Mouse (Mus musculus) lung, embryonic 16.5 days (tissue): ENCODE measurements around the gene 2210011C24Rik. TPM values are rescaled to one million over a fixed set of nuclear protein-coding genes. Genes with fewer than 3 reads are reported as not detected.

Experiments used
- ATAC-seq: fragments of 200-750 bp; cut with Nextera tagmentation; 2 replicates; pipeline ENCODE4 v1.8.0; 2017; ENCODE audit warnings: low read depth, mild to moderate bottlenecking, moderate library complexity
- H3K27ac ChIP-seq: fragments of 300-500 bp; sonication (generic); 2 replicates; pipeline ENCODE4 v1.5.1; 2014; ENCODE audit warnings: mild to moderate bottlenecking, control low read depth, low read length
- H3K27me3 ChIP-seq: fragments of 300-500 bp; sonication (generic); 2 replicates; pipeline ENCODE4 v1.6.1; 2014; ENCODE audit warnings: low read depth, low read length, mixed read lengths; ENCODE audit not compliant: control insufficient read depth, insufficient read depth
- H3K36me3 ChIP-seq: fragments of 300-500 bp; sonication (generic); 2 replicates; pipeline ENCODE4 v1.6.1; 2014; ENCODE audit warnings: low read length; ENCODE audit not compliant: control insufficient read depth, insufficient read depth
- H3K4me1 ChIP-seq: fragments of 300-500 bp; sonication (generic); replicated peaks from 2 replicates; pipeline ENCODE4 v1.6.1; 2014; ENCODE audit warnings: low read length, mixed read lengths; ENCODE audit not compliant: control insufficient read depth, insufficient read depth
- H3K4me2 ChIP-seq: fragments of 300-500 bp; sonication (generic); 2 replicates; pipeline ENCODE4 v1.6.1; 2014; ENCODE audit warnings: low read depth, low read length, control low read depth
- H3K4me3 ChIP-seq: fragments of 300-500 bp; sonication (generic); 2 replicates; pipeline ENCODE4 v1.5.1; 2014; ENCODE audit warnings: mild to moderate bottlenecking, low read length, control low read depth
- H3K9ac ChIP-seq: fragments of 300-500 bp; sonication (generic); 2 replicates; pipeline ENCODE4 v1.6.1; 2014; ENCODE audit warnings: low read length, control low read depth
- H3K9me3 ChIP-seq: fragments of 300-500 bp; sonication (generic); 2 replicates; pipeline ENCODE4 v1.6.1; 2016; ENCODE audit warnings: low read length; ENCODE audit not compliant: control insufficient read depth
- WGBS: fragments of 180-500 bp; shearing (Covaris S2); extraction: QIAGEN DNeasy Blood & Tissue Kit; methylation state at CpG from one replicate; pipeline ENCODE4 v1.1.7; 2014; 5-methylcytosine and 5-hydroxymethylcytosine counted together
- microRNA counts: library from miRNA; unstranded; fragments of <30 nt; microRNA quantifications from one replicate; lab custom pipeline; 2016
- microRNA-seq: library from miRNA; unstranded; fragments of <30 nt; microRNA quantifications from one replicate; pipeline ENCODE4, GENCODE M21; 2016
- polyA plus RNA-seq: library from polyadenylated mRNA; unstranded; fragments of >200 nt; fragmentation: Nextera tagmentation; extraction: Ambion mirVana; gene quantifications from 2 replicates; pipeline ENCODE4 v1.2.1, GENCODE M21; 2015

The 2210011C24Rik gene
- polyA plus RNA-seq, 1 experiment from 2014 or later = 4.4 TPM

GRCm38 (mm10) chr8:83964015-83964765 lies 47.8 kb downstream of the 2210011C24Rik start:
- H3K36me3 ChIP-seq = peaks cover 16% of the 10 kb centered on the region
- no peak overlapping the region for H3K9ac ChIP-seq
- H3K4me1 ChIP-seq = no peaks in the 10 kb centered on the region
- peak; percentile 68 for ATAC-seq
- H3K27me3 ChIP-seq = no peaks in the 10 kb centered on the region
- 75% methylated on average over 5 of the region's 5 CpGs for WGBS
- no peak overlapping the region for H3K27ac ChIP-seq
- no peak overlapping the region for H3K4me3 ChIP-seq
- no peaks in the 10 kb centered on the region for H3K9me3 ChIP-seq
- H3K4me2 ChIP-seq = no peak overlapping the region

MicroRNA genes within 50 kb of the gene (microRNA counts, 519-probe panel; counts per million panel counts)
- not detected for microRNA mmu-miR-1199 (lab: Ali Mortazavi, UCI)

Small RNAs within 50 kb of the gene (microRNA-seq; reads per million reads assigned to microRNA genes)
- not detected for gene Mir1199
- 3.2 reads per million, percentile 10 among the genes with 10 or more reads in this experiment for gene Mir8111

Other genes with a start within 250 kb of the 2210011C24Rik start
- gene Adgrl1, start 112.1 kb downstream of the 2210011C24Rik start, polyA plus RNA-seq = 14.8 and 16.1 TPM in 2 replicates
- 0.69 and 1.1 TPM in 2 replicates for gene Gm10644, start 57.0 kb downstream of the 2210011C24Rik start, polyA plus RNA-seq
- 76.7 and 82.8 TPM in 2 replicates for gene Asf1b, start 56.7 kb downstream of the 2210011C24Rik start, polyA plus RNA-seq
- 103 and 133 TPM in 2 replicates for gene Prkaca, start 39.2 kb downstream of the 2210011C24Rik start, polyA plus RNA-seq
- gene Samd1, start 14.5 kb downstream of the 2210011C24Rik start, polyA plus RNA-seq = 8.4 and 11.0 TPM in 2 replicates
- 0.55 and 1.1 TPM in 2 replicates for gene 1700067K01Rik, start 10.7 kb downstream of the 2210011C24Rik start, polyA plus RNA-seq
- 6.5 and 7.4 TPM in 2 replicates for gene Palm3, start 9.3 kb upstream of the 2210011C24Rik start, polyA plus RNA-seq
- 1.6 and 2.0 TPM in 2 replicates for gene Il27ra, start 30.4 kb upstream of the 2210011C24Rik start, polyA plus RNA-seq
- gene Rln3, start 32.8 kb upstream of the 2210011C24Rik start, polyA plus RNA-seq = not detected in 2 replicates
- gene Gm10643, start 53.0 kb upstream of the 2210011C24Rik start, polyA plus RNA-seq = 1.2 and 1.4 TPM in 2 replicates
- gene Rfx1, start 54.7 kb upstream of the 2210011C24Rik start, polyA plus RNA-seq = 8.6 and 8.8 TPM in 2 replicates
- gene Dcaf15, start 92.6 kb upstream of the 2210011C24Rik start, polyA plus RNA-seq = 6.9 and 8.5 TPM in 2 replicates
- 0.34 and 0.41 TPM in 2 replicates for gene Podnl1, start 113.8 kb upstream of the 2210011C24Rik start, polyA plus RNA-seq
- gene Cc2d1a, start 135.8 kb upstream of the 2210011C24Rik start, polyA plus RNA-seq = 24.2 and 25.9 TPM in 2 replicates
- 1.5 and 2.0 TPM in 2 replicates for gene 4930432K21Rik, start 135.9 kb upstream of the 2210011C24Rik start, polyA plus RNA-seq
- 1.2 and 3.5 TPM in 2 replicates for gene Nanos3, start 173.0 kb upstream of the 2210011C24Rik start, polyA plus RNA-seq
- 14.4 and 14.6 TPM in 2 replicates for gene Zswim4, start 224.9 kb upstream of the 2210011C24Rik start, polyA plus RNA-seq
- 333 and 350 TPM in 2 replicates for gene D8Ertd738e, start 237.5 kb upstream of the 2210011C24Rik start, polyA plus RNA-seq
- 51.4 and 51.9 TPM in 2 replicates for gene Mri1, start 245.2 kb upstream of the 2210011C24Rik start, polyA plus RNA-seq